Mouse (Mus musculus) lung, postnatal 0 days (tissue): Measurements from ENCODE around the gene Ifnar2. TPM values are rescaled to one million over a fixed set of nuclear protein-coding genes. Genes with fewer than 3 reads are reported as not detected.

ENCODE experiments used
- ATAC-seq: fragments of 200-750 bp; cut with Nextera tagmentation; 2 replicates; pipeline ENCODE4 v1.8.0; 2017; ENCODE audit warnings: moderate library complexity
- DNase-seq: peaks from one replicate; pipeline ENCODE4 v3.0.0-alpha.2; 2016; ENCODE audit warnings: low spot score
- H3K27ac ChIP-seq: fragments of 300-500 bp; sonication (generic); 2 replicates; pipeline ENCODE4 v1.5.1; 2014; ENCODE audit warnings: antibody characterized with exemption, mild to moderate bottlenecking, low read length, mixed read lengths
- H3K27me3 ChIP-seq: fragments of 300-500 bp; sonication (generic); replicated peaks from 2 replicates; pipeline ENCODE4 v1.6.1; 2014; ENCODE audit warnings: low read length, mixed read lengths; ENCODE audit not compliant: insufficient read depth
- H3K36me3 ChIP-seq: fragments of 300-500 bp; sonication (generic); 2 replicates; pipeline ENCODE4 v1.6.1; 2014; ENCODE audit warnings: low read length, mixed read lengths; ENCODE audit not compliant: insufficient read depth
- H3K4me1 ChIP-seq: fragments of 300-500 bp; sonication (generic); 2 replicates; pipeline ENCODE4 v1.6.1; 2014; ENCODE audit warnings: antibody characterized with exemption, low read depth, low read length, mixed read lengths; ENCODE audit not compliant: insufficient read depth
- H3K4me2 ChIP-seq: fragments of 300-500 bp; sonication (generic); replicated peaks from 2 replicates; pipeline ENCODE4 v1.6.1; 2014; ENCODE audit warnings: low read depth, mild to moderate bottlenecking, low read length, moderate library complexity, mixed read lengths
- H3K4me3 ChIP-seq: fragments of 300-500 bp; sonication (generic); 2 replicates; pipeline ENCODE4 v1.5.1; 2014; ENCODE audit warnings: low read depth, low read length
- H3K9ac ChIP-seq: fragments of 300-500 bp; sonication (generic); replicated peaks from 2 replicates; pipeline ENCODE4 v1.6.1; 2014; ENCODE audit warnings: low read depth, mild to moderate bottlenecking
- H3K9me3 ChIP-seq: fragments of 300-500 bp; sonication (generic); 2 replicates; pipeline ENCODE4 v1.6.1; 2016; ENCODE audit warnings: low read length, mixed read lengths
- CTCF ChIP-seq: IDR thresholded peaks from 2 replicates; pipeline ENCODE4 v1.5.1; 2016; ENCODE audit warnings: antibody characterized with exemption, mild to moderate bottlenecking
- EP300 ChIP-seq: IDR thresholded peaks from 2 replicates; pipeline ENCODE4 v1.6.1; 2016; ENCODE audit warnings: antibody characterized with exemption, mild to moderate bottlenecking, control low read depth
- WGBS: fragments of 180-500 bp; shearing (Covaris S2); extraction: QIAGEN DNeasy Blood & Tissue Kit; methylation state at CpG from one replicate; pipeline ENCODE4 v1.1.7; 2014; 5-methylcytosine and 5-hydroxymethylcytosine counted together
- polyA plus RNA-seq: library from polyadenylated mRNA; unstranded; fragments of >200 nt; fragmentation: Nextera tagmentation; extraction: Ambion mirVana; gene quantifications from 2 replicates; pipeline ENCODE4 v1.2.1, GENCODE M21; 2015

The Ifnar2 gene
- polyA plus RNA-seq, 1 experiment from 2014 or later = 104 TPM

DNA sequence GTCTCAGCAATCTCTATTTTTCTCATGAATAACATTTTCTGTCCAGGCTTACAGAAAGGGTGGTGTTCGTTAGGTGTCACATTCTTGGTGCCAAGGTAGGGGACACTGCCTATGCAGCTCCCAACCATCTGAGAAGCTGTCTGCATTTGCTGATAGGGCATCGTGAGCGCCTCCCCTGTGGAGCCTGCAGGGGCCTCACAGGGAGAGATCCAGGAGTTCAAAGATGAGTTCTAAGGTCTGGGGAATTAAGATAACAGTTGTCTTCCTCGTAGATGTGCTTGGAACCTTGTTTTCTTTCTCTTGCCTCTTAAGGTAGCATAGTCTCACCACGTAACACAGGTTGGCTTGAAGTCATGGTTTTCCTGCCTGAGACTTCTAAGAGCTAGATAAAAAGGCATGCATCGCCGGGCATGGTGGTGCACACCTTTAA, 69.2 kb downstream of the Ifnar2 start:
- H3K4me1 ChIP-seq = peaks cover 3% of the 10 kb centered on the region; the same call in 1 of the 2 replicates
- H3K27ac ChIP-seq = peak overlapping the region; percentile 39; the same call in 1 of the 2 replicates
- TF ChIP-seq CTCF = no peak
- TF ChIP-seq EP300 = no peak
- no peaks in the 10 kb centered on the region for H3K36me3 ChIP-seq
- 56% methylated on average over 7 of the region's 7 CpGs for WGBS
- no peaks in the 10 kb centered on the region for H3K27me3 ChIP-seq
- no peak for DNase-seq
- H3K4me2 ChIP-seq = no peak overlapping the region
- peak; percentile 61 for ATAC-seq
- H3K9me3 ChIP-seq = no peaks in the 10 kb centered on the region
- no peak overlapping the region for H3K4me3 ChIP-seq
- no peak overlapping the region for H3K9ac ChIP-seq

DNA sequence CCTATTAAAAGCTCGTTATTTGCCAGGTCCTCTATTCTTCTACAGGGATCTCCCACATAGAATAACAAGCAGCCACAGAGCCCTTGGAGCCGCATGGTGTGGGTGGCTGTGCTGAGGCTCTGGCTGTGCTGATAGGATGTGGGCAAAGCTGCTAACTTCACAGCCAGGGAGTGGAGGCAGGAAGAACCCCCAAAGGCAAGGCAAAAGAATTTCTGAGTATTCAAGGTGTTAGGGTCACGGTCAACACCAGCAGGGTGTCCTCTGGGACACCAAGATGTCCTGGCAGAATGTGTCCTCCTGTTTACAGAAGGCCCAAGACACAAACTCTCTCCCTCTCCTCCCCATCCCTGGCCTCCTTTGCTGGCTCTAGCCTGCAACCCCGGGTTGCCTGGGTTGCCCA, 69.9 kb downstream of the Ifnar2 start:
- H3K36me3 ChIP-seq = no peaks in the 10 kb centered on the region
- WGBS = 62% methylated on average over 4 of the region's 4 CpGs
- no peak overlapping the region for H3K9ac ChIP-seq
- peaks cover 3% of the 10 kb centered on the region; the same call in 1 of the 2 replicates for H3K4me1 ChIP-seq
- no peaks in the 10 kb centered on the region for H3K27me3 ChIP-seq
- ATAC-seq (no peak), DNase-seq (no peak)
- H3K4me2 ChIP-seq = no peak overlapping the region
- no peak overlapping the region for H3K4me3 ChIP-seq
- H3K27ac ChIP-seq = no peak overlapping the region
- TF ChIP-seq EP300 (no peak), CTCF (no peak)
- H3K9me3 ChIP-seq = no peaks in the 10 kb centered on the region

DNA sequence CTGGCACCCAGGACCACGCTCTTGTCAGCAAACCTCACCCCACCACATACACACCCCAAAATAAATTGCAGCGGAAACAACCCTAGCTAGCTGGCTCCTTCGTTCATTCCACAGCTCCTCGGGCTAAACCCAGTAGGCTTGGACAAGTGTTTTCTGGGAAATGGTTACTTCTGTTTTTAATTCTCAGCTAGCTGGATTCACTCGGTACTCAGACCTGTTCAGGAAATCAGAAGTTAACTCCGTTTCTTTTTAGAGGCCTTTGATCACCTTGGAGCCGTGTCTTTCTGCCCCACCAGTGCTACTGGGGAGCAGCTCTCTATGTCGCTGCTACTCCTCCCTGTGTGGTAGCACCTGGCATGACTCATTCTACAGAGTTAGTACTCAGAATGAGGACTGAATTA, 70.6 kb downstream of the Ifnar2 start:
- Histone ChIP-seq H3K27ac (no peak overlapping the region), H3K27me3 (no peaks in the 10 kb centered on the region), H3K36me3 (no peaks in the 10 kb centered on the region), H3K9me3 (no peaks in the 10 kb centered on the region), H3K4me2 (no peak overlapping the region), H3K4me3 (no peak overlapping the region), H3K4me1 (peaks cover 3% of the 10 kb centered on the region; the same call in 1 of the 2 replicates), H3K9ac (no peak overlapping the region)
- ATAC-seq (no peak), DNase-seq (no peak)
- WGBS = 74% methylated on average over 8 of the region's 8 CpGs
- TF ChIP-seq CTCF = no peak
- no peak for TF ChIP-seq EP300

DNA sequence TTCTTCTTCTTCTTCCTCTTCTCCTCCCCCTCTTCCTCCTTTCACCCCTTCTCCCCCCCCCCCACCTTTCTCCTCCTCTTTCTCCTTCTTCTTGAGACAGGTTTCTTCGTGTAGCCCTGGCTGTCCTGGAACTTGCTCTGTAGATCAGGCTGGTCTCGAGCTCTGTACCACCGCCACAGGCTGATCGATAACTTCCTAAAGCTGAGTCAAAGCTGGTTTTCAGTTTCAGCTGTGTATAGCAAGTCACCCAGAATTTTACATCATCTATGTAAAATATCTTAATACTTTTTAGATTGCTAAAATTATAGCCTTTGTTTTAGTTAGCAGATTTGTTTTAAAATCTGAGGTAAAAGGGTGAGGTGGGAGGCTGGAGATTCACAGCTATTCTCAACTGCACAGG, 72.3 kb downstream of the Ifnar2 start:
- DNase-seq (no peak), ATAC-seq (no peak)
- TF ChIP-seq EP300 = no peak
- TF ChIP-seq CTCF = no peak
- Histone ChIP-seq H3K4me1 (peaks cover 3% of the 10 kb centered on the region; the same call in 1 of the 2 replicates), H3K4me2 (no peak overlapping the region), H3K27me3 (no peaks in the 10 kb centered on the region), H3K9me3 (no peaks in the 10 kb centered on the region), H3K9ac (no peak overlapping the region), H3K4me3 (no peak overlapping the region), H3K27ac (no peak overlapping the region), H3K36me3 (no peaks in the 10 kb centered on the region)
- 71% methylated on average over 4 of the region's 4 CpGs for WGBS

DNA sequence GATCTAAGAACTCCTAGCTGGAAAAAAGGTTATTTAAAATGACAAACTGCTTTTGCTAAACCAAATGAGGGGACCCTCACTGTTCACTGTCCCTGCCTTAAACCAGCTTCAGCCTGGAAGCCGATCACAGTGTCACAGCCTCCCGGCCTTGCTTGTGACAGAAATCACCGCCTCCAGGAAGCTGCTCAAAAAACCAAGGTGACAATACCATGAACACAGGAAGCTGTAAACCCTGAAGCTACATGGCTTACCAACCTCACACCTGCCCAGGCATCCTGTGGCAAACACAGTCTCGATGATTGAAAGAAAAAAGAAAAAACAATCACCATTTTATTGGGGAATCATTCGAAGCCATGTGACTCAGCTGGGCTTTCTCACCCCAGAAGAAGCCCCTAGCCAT, 73.0 kb downstream of the Ifnar2 start:
- Histone ChIP-seq H3K4me3 (no peak overlapping the region), H3K4me1 (peaks cover 3% of the 10 kb centered on the region; the same call in 1 of the 2 replicates), H3K9ac (no peak overlapping the region), H3K27me3 (no peaks in the 10 kb centered on the region), H3K9me3 (no peaks in the 10 kb centered on the region), H3K36me3 (no peaks in the 10 kb centered on the region), H3K27ac (no peak overlapping the region), H3K4me2 (no peak overlapping the region)
- 66% methylated on average over 5 of the region's 5 CpGs for WGBS
- ATAC-seq (no peak), DNase-seq (no peak)
- TF ChIP-seq CTCF = no peak
- TF ChIP-seq EP300 = no peak

DNA sequence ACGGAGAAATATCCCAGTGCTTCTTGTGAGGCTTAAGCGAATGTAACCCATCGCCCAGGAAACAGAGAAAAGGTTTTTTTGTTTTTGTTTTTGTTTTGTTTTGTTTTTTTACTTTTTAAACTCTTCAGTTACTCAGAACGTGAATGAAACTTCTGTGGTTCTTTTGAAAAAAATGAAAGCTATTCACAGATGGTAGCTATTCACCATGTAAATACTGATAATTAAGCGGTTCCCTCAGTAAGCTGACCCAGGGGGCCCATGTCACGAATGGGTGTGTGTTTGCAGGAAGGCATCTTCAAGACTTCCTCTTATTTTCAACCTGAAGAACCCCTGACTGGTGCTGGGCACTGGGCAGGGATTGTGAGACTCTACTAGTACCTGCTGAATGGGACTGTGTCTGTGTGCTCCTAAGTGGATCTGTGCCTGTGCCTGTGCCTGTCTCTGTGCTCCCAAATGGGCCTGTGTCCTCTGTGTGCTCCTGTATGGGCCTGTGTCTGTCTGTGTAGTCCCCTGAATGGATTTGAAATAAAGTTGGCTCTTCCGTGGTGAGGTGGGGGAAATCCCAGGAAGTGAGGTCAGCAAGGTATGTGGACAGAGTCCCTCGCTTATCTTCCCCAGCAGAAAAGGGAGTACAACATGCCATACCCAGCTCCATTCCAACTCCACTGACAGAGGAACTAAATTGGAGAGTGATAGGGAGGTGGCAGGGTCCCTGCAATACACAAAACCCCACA, 74.4 kb downstream of the Ifnar2 start:
- no peaks in the 10 kb centered on the region for H3K9me3 ChIP-seq
- H3K4me1 ChIP-seq = peaks cover under 1% of the 10 kb centered on the region; the same call in 1 of the 2 replicates
- H3K9ac ChIP-seq = no peak overlapping the region
- H3K27me3 ChIP-seq = no peaks in the 10 kb centered on the region
- H3K27ac ChIP-seq = 0 out of 2 replicates have a peak overlapping the region, but pooled peaks have one; percentile 20
- no peaks in the 10 kb centered on the region for H3K36me3 ChIP-seq
- no peak for DNase-seq
- no peak for TF ChIP-seq CTCF
- TF ChIP-seq EP300 = no peak
- ATAC-seq = no peak
- H3K4me2 ChIP-seq = no peak overlapping the region
- WGBS = 62% methylated on average over 8 of the region's 8 CpGs
- no peak overlapping the region for H3K4me3 ChIP-seq
